Mouse (Mus musculus) hematopoietic stem cell, adult 5-6 weeks (primary cell): ENCODE measurements around the gene Ffar3. TPM values are rescaled to one million over a fixed set of nuclear protein-coding genes. Genes with fewer than 3 reads are reported as not detected.

Experiments
- ATAC-seq, 2 experiments: fragments of 125-278 bp in 1 of 2; replicated peaks in 1 of 2; 2 replicates each; pipeline ENCODE4 v1.8.0; 2016 to 2017; ENCODE audit warnings: inconsistent platforms in 2 of 2, mild to moderate bottlenecking in 2 of 2, moderate number of reproducible peaks in 2 of 2, low read depth in 1 of 2, moderate TSS enrichment in 1 of 2; ENCODE audit not compliant: low FRiP score in 2 of 2, poor library complexity in 2 of 2, severe bottlenecking in 2 of 2, insufficient read depth in 1 of 2, low TSS enrichment in 1 of 2
- total RNA-seq: library from RNA; stranded (forward); fragments of 172-1452, 232-1000 nt; gene quantifications from 2 replicates; pipeline ENCODE4 v1.2.3, GENCODE M21; 2017

Gene Ffar3
- total RNA-seq, result not detected in 2 replicates

GRCm38 (mm10) chr7:30856078-30856477 is at the start of gene Ffar3:
Gene Ffar3, minus strand, starts transcription at chr7:30856178.
- no peak for ATAC-seq

DNA sequence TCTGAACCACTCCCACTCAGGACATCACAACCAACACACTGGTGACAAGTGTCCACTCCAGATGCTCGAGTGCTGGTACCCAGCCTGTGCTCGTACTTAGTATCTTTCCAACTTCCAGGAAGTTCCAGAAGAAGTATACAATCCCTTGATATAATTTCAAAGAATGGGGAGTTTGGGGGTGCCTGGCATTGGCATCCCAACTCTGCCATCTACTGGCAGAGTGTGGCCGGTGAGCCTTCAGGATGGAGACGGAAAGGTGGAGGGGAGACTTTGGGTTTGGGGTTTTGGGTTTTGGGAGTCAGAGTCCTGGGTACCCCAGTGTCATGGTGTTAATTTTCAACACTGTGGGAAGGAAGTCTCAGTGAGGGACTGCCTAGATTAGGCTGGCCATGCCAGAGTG is 48.1 kb upstream of the Ffar3 start:
- peak; percentile 22 to 35; a peak in 1 of 4 replicates for ATAC-seq

DNA sequence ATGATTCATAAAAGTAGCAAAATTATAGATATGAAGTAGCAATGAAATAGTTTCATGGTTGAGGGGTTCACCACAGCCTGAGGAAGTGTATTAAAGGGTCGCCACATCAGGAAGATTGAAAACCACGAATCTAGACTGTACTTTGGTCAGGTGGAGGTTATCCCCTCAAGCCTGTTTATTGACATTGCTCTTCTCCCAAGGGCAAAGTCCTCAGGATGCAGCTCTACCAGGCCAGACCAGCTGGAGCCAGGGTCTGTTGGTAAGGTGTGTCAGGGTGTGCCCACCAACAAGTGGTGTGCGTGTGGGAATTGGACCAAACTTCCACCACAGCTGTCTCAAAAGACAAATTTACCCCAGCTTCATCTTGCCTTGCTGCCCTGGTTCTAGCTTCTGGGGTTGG is 39.2 kb upstream of the Ffar3 start:
- no peak for ATAC-seq

DNA sequence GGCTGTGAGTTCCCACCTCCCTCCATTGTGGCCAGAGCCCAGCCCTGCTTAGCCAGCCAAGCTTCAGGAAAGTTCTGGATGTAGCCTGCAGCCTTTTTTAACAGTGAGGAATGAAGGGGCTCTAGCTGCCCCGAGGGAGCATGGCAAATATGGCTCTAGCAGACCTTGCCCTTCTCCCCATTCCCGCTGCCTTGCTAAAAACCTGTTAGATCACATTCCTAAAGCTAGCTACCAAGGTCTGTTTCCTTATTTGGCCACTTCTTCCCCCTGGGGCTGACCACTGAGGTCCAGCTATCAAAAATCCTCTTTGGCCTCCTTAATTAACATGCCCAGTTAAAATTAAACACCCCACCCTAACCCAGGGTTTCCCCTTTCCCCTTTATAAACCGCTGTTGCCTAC is 36.5 kb upstream of the Ffar3 start:
- no peak for ATAC-seq

- no peak for ATAC-seq
These were observed 35.8 kb upstream of the Ffar3 start for GRCm38 (mm10) chr7:30891746-30892145.

- ATAC-seq, result no peak
These were observed 34.7 kb upstream of the Ffar3 start for GRCm38 (mm10) chr7:30890681-30891080.

GRCm38 (mm10) chr7:30888786-30889185 is 32.8 kb upstream of the Ffar3 start:
- no peak for ATAC-seq

- peak; percentile 27 to 36; a peak in 3 of 4 replicates for ATAC-seq
These were observed 31.7 kb upstream of the Ffar3 start for GRCm38 (mm10) chr7:30887568-30888188.

- no peak for ATAC-seq
These were observed 30.9 kb upstream of the Ffar3 start for GRCm38 (mm10) chr7:30886852-30887251.

DNA sequence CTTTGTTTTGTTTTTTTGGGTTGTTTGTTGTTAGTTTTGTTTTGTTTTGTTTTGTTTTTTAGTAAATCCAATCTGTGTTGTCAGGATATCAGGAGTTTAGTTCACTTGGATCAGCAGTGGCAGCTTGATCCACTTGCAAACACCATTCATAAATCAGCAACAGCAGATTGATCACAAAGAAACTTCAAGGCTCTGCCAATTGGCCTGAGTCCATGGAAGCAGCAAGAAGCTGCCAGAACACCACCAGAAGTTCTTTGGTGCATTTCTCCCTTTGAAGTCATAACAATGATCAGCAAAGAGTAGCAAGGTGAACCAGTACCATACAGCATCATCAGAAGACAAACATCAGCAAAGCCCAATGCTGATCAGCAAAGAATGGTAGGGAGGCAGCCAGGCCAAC is 28.1 kb upstream of the Ffar3 start:
- ATAC-seq, result no peak

DNA sequence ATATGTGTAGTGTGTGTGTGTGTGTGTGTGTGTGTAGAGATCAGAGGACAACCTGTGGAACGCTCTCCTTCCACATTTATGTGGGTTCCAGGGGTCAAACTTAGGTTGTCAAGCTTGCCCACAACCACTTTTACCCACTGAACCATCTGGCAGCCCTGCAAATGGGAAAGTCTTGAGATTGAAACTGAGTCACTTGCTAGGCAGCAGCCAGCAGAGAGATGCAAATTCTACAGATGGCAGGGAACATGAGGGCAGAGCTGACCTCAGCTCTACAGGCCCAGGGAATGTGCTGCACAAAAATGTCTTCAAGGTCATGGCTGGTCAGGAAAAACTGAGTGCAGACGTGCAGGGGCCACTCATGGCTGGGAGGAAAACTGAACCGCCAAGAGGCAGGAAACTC is 25.4 kb upstream of the Ffar3 start:
- no peak for ATAC-seq

DNA sequence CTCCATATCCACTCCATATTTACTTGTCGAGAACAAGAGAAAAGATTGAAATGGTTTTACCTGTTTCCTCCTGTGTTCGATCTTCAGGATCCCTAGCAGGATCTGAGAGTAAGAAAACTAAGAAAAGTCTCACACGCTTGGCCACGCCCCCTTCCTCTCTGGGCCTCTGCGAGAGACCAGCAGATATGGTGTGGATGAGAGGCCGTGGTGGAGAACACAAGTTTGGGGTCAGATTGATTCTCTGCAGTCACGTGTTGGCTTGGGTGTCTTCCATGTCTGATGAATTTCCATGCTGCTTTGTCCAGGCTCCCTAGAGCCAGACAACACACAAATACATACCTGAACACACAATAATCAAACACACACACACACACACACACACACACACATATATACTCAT is 24.2 kb upstream of the Ffar3 start, which contains the start of gene Cd22:
TSS of gene Cd22 (minus strand) at position 167 of the 400 bp plus-strand sequence.
- ATAC-seq, result no peak

DNA sequence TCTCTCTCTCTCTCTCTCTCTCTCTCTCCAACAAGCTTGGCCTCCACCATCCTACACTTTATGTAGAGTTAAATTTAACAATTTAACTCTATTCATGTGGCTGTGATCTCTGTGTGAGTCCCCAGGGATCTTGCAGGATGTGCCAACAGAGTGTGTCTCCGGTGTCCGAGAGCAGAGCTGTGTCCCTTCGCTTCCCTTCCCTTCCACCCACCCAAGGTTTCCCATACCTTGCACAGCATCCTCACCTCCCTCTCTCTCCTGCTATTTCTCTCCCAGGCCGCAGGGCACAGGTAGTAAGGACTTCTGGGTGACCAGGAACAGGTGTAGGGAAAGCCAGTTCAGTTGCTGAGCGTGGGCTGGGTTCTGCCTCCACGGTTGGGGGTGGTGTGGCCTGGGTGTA is 23.0 kb upstream of the Ffar3 start:
- no peak for ATAC-seq

GRCm38 (mm10) chr7:30873083-30873482 is 17.1 kb upstream of the Ffar3 start:
- peak; percentile 70 to 77; a peak in 3 of 4 replicates for ATAC-seq

DNA sequence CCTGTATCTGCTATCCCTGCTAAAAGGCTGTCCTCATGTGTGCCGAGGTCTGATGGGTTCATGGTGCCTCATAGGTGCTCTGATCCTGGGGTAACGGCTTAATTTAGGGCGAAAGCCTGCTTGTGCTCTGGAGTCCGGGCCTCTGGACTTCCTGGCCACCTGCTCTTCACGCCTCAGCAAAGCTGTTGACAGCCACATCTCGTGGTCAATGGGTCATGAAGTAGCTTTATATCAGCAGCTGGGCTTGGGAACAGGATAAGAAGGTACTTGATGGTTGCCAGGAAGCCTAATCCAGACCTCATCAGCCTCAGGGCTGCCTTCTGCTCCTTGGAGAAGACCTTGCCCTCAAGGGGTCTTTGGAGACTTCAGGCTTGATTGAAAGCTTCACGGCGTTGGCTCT is 7.4 kb upstream of the Ffar3 start:
- ATAC-seq, result no peak

GRCm38 (mm10) chr7:30861464-30861863 is 5.5 kb upstream of the Ffar3 start, which contains the start of gene Ffar1:
Gene Ffar1, minus strand, starts transcription at chr7:30861564.
- no peak for ATAC-seq

DNA sequence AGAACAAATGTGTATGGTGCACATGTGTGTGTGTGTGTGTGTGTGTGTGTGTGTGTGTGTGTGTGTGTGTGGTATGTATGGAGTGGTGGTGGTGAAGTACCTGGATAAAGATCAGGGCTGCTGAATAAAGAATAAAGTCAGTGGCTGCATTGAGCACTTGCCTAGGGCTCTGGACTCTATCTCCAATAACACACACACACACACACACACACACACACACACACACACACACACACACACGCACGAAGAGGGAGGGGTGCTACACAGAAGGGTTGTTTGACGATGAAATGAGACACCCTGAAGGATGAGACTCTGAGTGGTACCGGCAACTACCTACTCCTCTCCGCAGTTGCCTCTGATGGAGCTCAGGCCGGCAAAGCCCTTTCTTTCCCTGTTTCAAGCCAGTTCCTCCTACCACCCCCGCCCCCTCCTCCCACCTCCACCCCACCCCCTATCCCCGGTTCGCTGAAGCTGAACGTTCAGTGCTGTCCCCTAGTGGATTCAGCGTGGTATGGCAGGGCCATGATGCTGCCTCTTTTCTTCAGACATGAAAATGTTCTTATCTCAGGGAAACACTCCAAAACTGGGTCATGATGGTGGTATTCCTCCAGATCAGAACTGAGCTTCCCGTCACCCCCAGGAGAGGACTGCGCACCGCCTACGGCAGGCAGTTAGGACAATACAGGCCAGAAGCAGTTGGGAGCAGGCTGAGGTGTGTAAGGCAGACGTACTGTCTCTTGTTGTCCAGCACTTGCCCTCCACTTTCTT is 3.8 kb upstream of the Ffar3 start:
- ATAC-seq, result peak; percentile 70 to 80

DNA sequence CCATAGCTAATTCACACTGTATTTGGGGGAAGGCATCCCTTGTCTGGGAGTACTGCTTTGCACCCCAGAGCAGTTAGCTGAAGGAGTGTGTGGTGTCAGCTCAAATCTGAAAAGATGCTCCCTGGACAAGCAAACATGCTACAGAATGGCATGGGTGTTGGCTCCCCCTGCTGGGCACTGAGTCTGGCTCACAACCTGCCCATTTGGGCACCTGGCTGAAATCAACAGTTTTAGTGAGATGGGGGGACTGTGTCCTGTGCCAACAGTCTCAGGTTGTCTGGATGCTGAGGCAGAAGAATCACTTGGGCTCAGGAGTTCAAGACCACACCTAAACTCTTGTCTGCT is 3.3 kb upstream of the Ffar3 start:
- peak; percentile 72 to 74 for ATAC-seq

- ATAC-seq, result no peak
These were observed 1.8 kb upstream of the Ffar3 start for GRCm38 (mm10) chr7:30857746-30858145.
